Mouse (Mus musculus): ENCODE measurements around the gene Fam120b.

The Fam120b gene

GRCm38 (mm10) chr17:15379741-15380526 lies 16.1 kb upstream of the Fam120b start:
- DNase-seq (ENCODE audit: low read depth, low spot score) = no peak

- DNase-seq (ENCODE audit: low read depth, low spot score) = no peak
Observed at GRCm38 (mm10) chr17:15380641-15381051, 15.4 kb upstream of the Fam120b start.

GRCm38 (mm10) chr17:15381092-15381860 lies 14.7 kb upstream of the Fam120b start:
- DNase-seq (ENCODE audit: low read depth, low spot score) = no peak

GRCm38 (mm10) chr17:15381869-15382660 lies 13.9 kb upstream of the Fam120b start:
- no peak for DNase-seq (ENCODE audit: low read depth, low spot score)

- peak; percentile 23 for DNase-seq (ENCODE audit: low read depth, low spot score)
Observed at GRCm38 (mm10) chr17:15383360-15383759, 12.6 kb upstream of the Fam120b start.

- no peak for DNase-seq (ENCODE audit: low read depth, low spot score)
Observed at GRCm38 (mm10) chr17:15388892-15389291, 7.1 kb upstream of the Fam120b start.

GRCm38 (mm10) chr17:15389356-15389755 lies 6.6 kb upstream of the Fam120b start:
- DNase-seq (ENCODE audit: low read depth, low spot score) = no peak

- no peak for DNase-seq (ENCODE audit: low read depth, low spot score)
Observed at GRCm38 (mm10) chr17:15401716-15402115, 5.7 kb downstream of the Fam120b start.

GRCm38 (mm10) chr17:15406576-15406975 lies 10.6 kb downstream of the Fam120b start:
- DNase-seq (ENCODE audit: low read depth, low spot score) = no peak

GRCm38 (mm10) chr17:15409261-15409660 lies 13.3 kb downstream of the Fam120b start:
- DNase-seq (ENCODE audit: low read depth, low spot score) = no peak

- no peak for DNase-seq (ENCODE audit: low read depth, low spot score)
Observed at GRCm38 (mm10) chr17:15410861-15411260, 14.9 kb downstream of the Fam120b start.

GRCm38 (mm10) chr17:15416596-15417215 lies 20.7 kb downstream of the Fam120b start:
- DNase-seq (ENCODE audit: low read depth, low spot score) = no peak

- DNase-seq (ENCODE audit: low read depth, low spot score) = no peak
Observed at GRCm38 (mm10) chr17:15419534-15419933, 23.5 kb downstream of the Fam120b start.

- no peak for DNase-seq (ENCODE audit: low read depth, low spot score)
Observed at GRCm38 (mm10) chr17:15420021-15420603, 24.1 kb downstream of the Fam120b start.

GRCm38 (mm10) chr17:15421446-15421845 lies 25.4 kb downstream of the Fam120b start:
- no peak for DNase-seq (ENCODE audit: low read depth, low spot score)

- DNase-seq (ENCODE audit: low read depth, low spot score) = no peak
Observed at GRCm38 (mm10) chr17:15422666-15423065, 26.7 kb downstream of the Fam120b start.

GRCm38 (mm10) chr17:15423080-15423765 lies 27.2 kb downstream of the Fam120b start:
- DNase-seq (ENCODE audit: low read depth, low spot score) = no peak

- no peak for DNase-seq (ENCODE audit: low read depth, low spot score)
Observed at GRCm38 (mm10) chr17:15425931-15426330, 29.9 kb downstream of the Fam120b start.

GRCm38 (mm10) chr17:15429451-15429850 lies 33.4 kb downstream of the Fam120b start:
- DNase-seq (ENCODE audit: low read depth, low spot score) = no peak

- no peak for DNase-seq (ENCODE audit: low read depth, low spot score)
Observed at GRCm38 (mm10) chr17:15429937-15430336, 33.9 kb downstream of the Fam120b start.
